Mouse (Mus musculus): ENCODE data around the gene B4galt7. TPM values are rescaled to one million over a fixed set of nuclear protein-coding genes. Genes with fewer than 3 reads are reported as not detected.
"Not testable (repeated sequence)": the region's sequence is repeated elsewhere in the genome, so short reads cannot be mapped to it uniquely, and the experiment has no call there.

B4galt7 gene
- polyA plus RNA-seq (2015; fragmentation: Nextera tagmentation; extraction: Ambion mirVana) = 44.8 and 46.0 TPM in 2 replicates

GRCm38 (mm10) chr13:55599566-55600540 is at the start of gene B4galt7:
Gene B4galt7 (plus strand): TSS chr13:55599896.
- Histone ChIP-seq H3K4me1 (replicated peaks) (peaks cover 34% of the 10 kb centered on the region), H3K9me3 (no peaks in the 10 kb centered on the region), H3K9ac (peak within 1 kb of the TSS; percentile 88), H3K4me3 (peak within 1 kb of the TSS; percentile 86), H3K27ac (replicated peaks) (peak within 1 kb of the TSS; percentile 78), H3K27me3 (no peaks in the 10 kb centered on the region), H3K4me2 (peak within 1 kb of the TSS; percentile 83), H3K36me3 (peaks cover 39% of the 10 kb centered on the region)
- ATAC-seq (ENCODE audit: low FRiP score, low read depth) = peak; percentile 91
- WGBS = 10% methylated on average over 51 of the region's 51 CpGs

- H3K27me3 ChIP-seq = no peaks in the 10 kb centered on the region
- H3K4me2 ChIP-seq = no peak overlapping the region
- no peaks in the 10 kb centered on the region for H3K4me1 ChIP-seq (replicated peaks)
- H3K9ac ChIP-seq = no peak overlapping the region
- H3K9me3 ChIP-seq = no peaks in the 10 kb centered on the region
- H3K4me3 ChIP-seq = no peak overlapping the region
- no peak for ATAC-seq (ENCODE audit: low FRiP score, low read depth)
- H3K27ac ChIP-seq (replicated peaks) = no peak overlapping the region
- peaks cover 26% of the 10 kb centered on the region for H3K36me3 ChIP-seq
- 87% methylated on average over 9 of the region's 9 CpGs for WGBS
Measured at GRCm38 (mm10) chr13:55555921-55556320, 43.8 kb upstream of the B4galt7 start.

GRCm38 (mm10) chr13:55557499-55557898 is 42.2 kb upstream of the B4galt7 start:
- H3K36me3 ChIP-seq = peaks cover 30% of the 10 kb centered on the region
- ATAC-seq (ENCODE audit: low FRiP score, low read depth) = no peak
- no peak overlapping the region for H3K9ac ChIP-seq

GRCm38 (mm10) chr13:55563266-55563879 is 36.3 kb upstream of the B4galt7 start:
- Histone ChIP-seq H3K27me3 (no peaks in the 10 kb centered on the region), H3K9me3 (no peaks in the 10 kb centered on the region), H3K4me3 (no peak overlapping the region), H3K9ac (no peak overlapping the region), H3K4me1 (replicated peaks) (peaks cover 16% of the 10 kb centered on the region), H3K27ac (replicated peaks) (no peak overlapping the region), H3K36me3 (0 out of 2 replicates have a peak, but pooled peaks cover 6% of the 10 kb centered on the region), H3K4me2 (no peak overlapping the region)
- no peak for ATAC-seq (ENCODE audit: low FRiP score, low read depth)
- WGBS = 75% methylated on average over 7 of the region's 7 CpGs

More at GRCm38 (mm10) chr13:55557499-55557898, 42.2 kb upstream of the B4galt7 start:
- no peaks in the 10 kb centered on the region for H3K9me3 ChIP-seq
- no peaks in the 10 kb centered on the region for H3K4me1 ChIP-seq (replicated peaks)
- no peak overlapping the region for H3K4me3 ChIP-seq
- H3K27ac ChIP-seq (replicated peaks) = no peak overlapping the region
- 91% methylated on average over 6 of the region's 6 CpGs for WGBS
- H3K27me3 ChIP-seq = no peaks in the 10 kb centered on the region
- no peak overlapping the region for H3K4me2 ChIP-seq

- no peaks in the 10 kb centered on the region for H3K27me3 ChIP-seq
- no peak overlapping the region for H3K4me2 ChIP-seq
- H3K4me1 ChIP-seq (replicated peaks) = peaks cover 37% of the 10 kb centered on the region
- H3K36me3 ChIP-seq = no peaks in the 10 kb centered on the region
- no peak overlapping the region for H3K4me3 ChIP-seq
- no peak for ATAC-seq (ENCODE audit: low FRiP score, low read depth)
- H3K9ac ChIP-seq = no peak overlapping the region
- H3K27ac ChIP-seq (replicated peaks) = no peak overlapping the region
- H3K9me3 ChIP-seq = no peaks in the 10 kb centered on the region
- WGBS = 80% methylated on average over 6 of the region's 6 CpGs
Measured at GRCm38 (mm10) chr13:55567001-55567400, 32.7 kb upstream of the B4galt7 start.

- Histone ChIP-seq H3K4me3 (no peak overlapping the region), H3K4me2 (no peak overlapping the region), H3K27me3 (no peaks in the 10 kb centered on the region), H3K9ac (no peak overlapping the region), H3K27ac (replicated peaks) (no peak overlapping the region), H3K4me1 (replicated peaks) (peaks cover 41% of the 10 kb centered on the region), H3K36me3 (no peaks in the 10 kb centered on the region), H3K9me3 (no peaks in the 10 kb centered on the region)
- ATAC-seq (ENCODE audit: low FRiP score, low read depth) = no peak
- WGBS = 84% methylated on average over 2 of the region's 2 CpGs
Measured at GRCm38 (mm10) chr13:55567949-55568348, 31.7 kb upstream of the B4galt7 start.

- WGBS = 87% methylated on average over 4 of the region's 4 CpGs
- not testable (repeated sequence) for H3K27me3 ChIP-seq; H3K36me3 ChIP-seq; ATAC-seq (ENCODE audit: low FRiP score, low read depth); H3K4me3 ChIP-seq; H3K27ac ChIP-seq (replicated peaks); H3K9me3 ChIP-seq; H3K4me2 ChIP-seq; H3K9ac ChIP-seq
- H3K4me1 ChIP-seq (replicated peaks) = peaks cover 41% of the 10 kb centered on the region
Measured at GRCm38 (mm10) chr13:55568524-55568923, 31.2 kb upstream of the B4galt7 start.

GRCm38 (mm10) chr13:55569726-55570285 is 29.9 kb upstream of the B4galt7 start:
- H3K27me3 ChIP-seq = no peaks in the 10 kb centered on the region
- H3K27ac ChIP-seq (replicated peaks) = peak overlapping the region; percentile 91
- peak overlapping the region; percentile 96 for H3K4me2 ChIP-seq
- H3K9ac ChIP-seq = peak overlapping the region; percentile 87
- H3K4me3 ChIP-seq = peak overlapping the region; percentile 58
- WGBS = under 1% methylated on average over 16 of the region's 16 CpGs
- peak; percentile 33 for ATAC-seq (ENCODE audit: low FRiP score, low read depth)
- no peaks in the 10 kb centered on the region for H3K9me3 ChIP-seq
- no peaks in the 10 kb centered on the region for H3K36me3 ChIP-seq
- peaks cover 41% of the 10 kb centered on the region for H3K4me1 ChIP-seq (replicated peaks)

- peak; percentile 69 for ATAC-seq (ENCODE audit: low FRiP score, low read depth)
- Histone ChIP-seq H3K36me3 (no peaks in the 10 kb centered on the region), H3K27me3 (no peaks in the 10 kb centered on the region), H3K4me2 (peak overlapping the region; percentile 96), H3K4me3 (peak overlapping the region; percentile 58), H3K27ac (replicated peaks) (peak overlapping the region; percentile 91), H3K9ac (peak overlapping the region; percentile 87), H3K9me3 (no peaks in the 10 kb centered on the region), H3K4me1 (replicated peaks) (peaks cover 41% of the 10 kb centered on the region)
- 0% methylated on average over 47 of the region's 47 CpGs for WGBS
Measured at GRCm38 (mm10) chr13:55570286-55570973, 29.3 kb upstream of the B4galt7 start.

GRCm38 (mm10) chr13:55571027-55571751 is 28.5 kb upstream of the B4galt7 start, which contains the start of gene Fam193b:
Gene Fam193b (minus strand): TSS chr13:55571120.
- Histone ChIP-seq H3K36me3 (no peaks in the 10 kb centered on the region), H3K4me3 (peak within 1 kb of the TSS; percentile 58), H3K27ac (replicated peaks) (peak within 1 kb of the TSS; percentile 91), H3K4me1 (replicated peaks) (peaks cover 41% of the 10 kb centered on the region), H3K9ac (peak within 1 kb of the TSS; percentile 87), H3K27me3 (no peaks in the 10 kb centered on the region), H3K4me2 (peak within 1 kb of the TSS; percentile 96), H3K9me3 (no peaks in the 10 kb centered on the region)
- 2% methylated on average over 46 of the region's 47 CpGs for WGBS
- peak; percentile 89 for ATAC-seq (ENCODE audit: low FRiP score, low read depth)

- Histone ChIP-seq H3K27ac (replicated peaks) (no peak overlapping the region), H3K4me1 (replicated peaks) (peaks cover 37% of the 10 kb centered on the region), H3K27me3 (no peaks in the 10 kb centered on the region), H3K4me3 (0 out of 2 replicates have a peak overlapping the region, but pooled peaks have one; percentile 13), H3K9ac (no peak overlapping the region), H3K36me3 (no peaks in the 10 kb centered on the region), H3K9me3 (no peaks in the 10 kb centered on the region), H3K4me2 (peak overlapping the region; percentile 77)
- ATAC-seq (ENCODE audit: low FRiP score, low read depth) = no peak
- 82% methylated on average over 2 of the region's 2 CpGs for whole genome bisulfite sequencing
Measured at GRCm38 (mm10) chr13:55571977-55572376, 27.7 kb upstream of the B4galt7 start.
